Mouse (Mus musculus) embryo, embryonic 11 days (tissue): ENCODE measurements around the gene Tbccd1.

Experiments
- DNase-seq: peaks from one replicate; pipeline ENCODE4 v3.0.0-alpha.2; 2015

The Tbccd1 gene

GRCm38 (mm10) chr16:22856773-22857172, 696 bp downstream of the Tbccd1 start:
- DNase-seq: no peak

- DNase-seq: no peak
These were observed 4.8 kb downstream of the Tbccd1 start for GRCm38 (mm10) chr16:22852709-22853108.

- DNase-seq: no peak
These were observed 9.1 kb downstream of the Tbccd1 start for GRCm38 (mm10) chr16:22848331-22848730.

GRCm38 (mm10) chr16:22847686-22848085, 9.8 kb downstream of the Tbccd1 start:
- no peak for DNase-seq

- no peak for DNase-seq
These were observed 12.0 kb downstream of the Tbccd1 start for GRCm38 (mm10) chr16:22845481-22845880.

GRCm38 (mm10) chr16:22844834-22845233, 12.6 kb downstream of the Tbccd1 start:
- DNase-seq: peak; percentile 1

GRCm38 (mm10) chr16:22844061-22844801, 13.2 kb downstream of the Tbccd1 start:
- peak; percentile 90 for DNase-seq

GRCm38 (mm10) chr16:22842871-22843270, 14.6 kb downstream of the Tbccd1 start:
- DNase-seq: no peak

GRCm38 (mm10) chr16:22839146-22839857, 18.2 kb downstream of the Tbccd1 start:
- DNase-seq: no peak

GRCm38 (mm10) chr16:22832932-22833525, 24.4 kb downstream of the Tbccd1 start:
- no peak for DNase-seq

- peak; percentile 50 for DNase-seq
These were observed 36.7 kb downstream of the Tbccd1 start for GRCm38 (mm10) chr16:22820731-22821130.

- no peak for DNase-seq
These were observed 46.0 kb downstream of the Tbccd1 start, which contains the start of gene Crygs for GRCm38 (mm10) chr16:22811477-22811876. TSS of gene Crygs (minus strand) at chr16:22811577.

GRCm38 (mm10) chr16:22807468-22808070, 49.9 kb downstream of the Tbccd1 start:
- peak; percentile 71 for DNase-seq

GRCm38 (mm10) chr16:22802786-22803185, 54.7 kb downstream of the Tbccd1 start:
- no peak for DNase-seq

GRCm38 (mm10) chr16:22800849-22801109, 56.7 kb downstream of the Tbccd1 start:
- DNase-seq: peak; percentile 26

GRCm38 (mm10) chr16:22800026-22800848, 57.2 kb downstream of the Tbccd1 start:
- peak; percentile 70 for DNase-seq

GRCm38 (mm10) chr16:22798520-22798919, 58.9 kb downstream of the Tbccd1 start:
- no peak for DNase-seq

GRCm38 (mm10) chr16:22797521-22797920, 59.9 kb downstream of the Tbccd1 start:
- DNase-seq: no peak

- DNase-seq: peak; percentile 47
These were observed 62.0 kb downstream of the Tbccd1 start for GRCm38 (mm10) chr16:22795497-22795896.

GRCm38 (mm10) chr16:22791235-22791634, 66.2 kb downstream of the Tbccd1 start:
- DNase-seq: no peak

- DNase-seq: no peak
These were observed 67.5 kb downstream of the Tbccd1 start for GRCm38 (mm10) chr16:22789908-22790367.

- no peak for DNase-seq
These were observed 74.8 kb downstream of the Tbccd1 start for GRCm38 (mm10) chr16:22782686-22783085.
